Mouse (Mus musculus) ovary, adult 10 weeks (tissue): Measurements from ENCODE around the gene Pank1. TPM values are rescaled to one million over a fixed set of nuclear protein-coding genes. Genes with fewer than 3 reads are reported as not detected.

ENCODE experiments used
- polyA plus RNA-seq: library from polyadenylated mRNA; stranded (reverse); fragments of 350-450 nt; fragmentation: Illumina TruSeq; extraction: RNeasy Lipid Tissue Mini Kit (QIAGEN cat#74804); gene quantifications from one replicate; pipeline ENCODE4 v1.2.3, GENCODE M21; 2014

Gene Pank1
- 310 TPM for polyA plus RNA-seq

DNA sequence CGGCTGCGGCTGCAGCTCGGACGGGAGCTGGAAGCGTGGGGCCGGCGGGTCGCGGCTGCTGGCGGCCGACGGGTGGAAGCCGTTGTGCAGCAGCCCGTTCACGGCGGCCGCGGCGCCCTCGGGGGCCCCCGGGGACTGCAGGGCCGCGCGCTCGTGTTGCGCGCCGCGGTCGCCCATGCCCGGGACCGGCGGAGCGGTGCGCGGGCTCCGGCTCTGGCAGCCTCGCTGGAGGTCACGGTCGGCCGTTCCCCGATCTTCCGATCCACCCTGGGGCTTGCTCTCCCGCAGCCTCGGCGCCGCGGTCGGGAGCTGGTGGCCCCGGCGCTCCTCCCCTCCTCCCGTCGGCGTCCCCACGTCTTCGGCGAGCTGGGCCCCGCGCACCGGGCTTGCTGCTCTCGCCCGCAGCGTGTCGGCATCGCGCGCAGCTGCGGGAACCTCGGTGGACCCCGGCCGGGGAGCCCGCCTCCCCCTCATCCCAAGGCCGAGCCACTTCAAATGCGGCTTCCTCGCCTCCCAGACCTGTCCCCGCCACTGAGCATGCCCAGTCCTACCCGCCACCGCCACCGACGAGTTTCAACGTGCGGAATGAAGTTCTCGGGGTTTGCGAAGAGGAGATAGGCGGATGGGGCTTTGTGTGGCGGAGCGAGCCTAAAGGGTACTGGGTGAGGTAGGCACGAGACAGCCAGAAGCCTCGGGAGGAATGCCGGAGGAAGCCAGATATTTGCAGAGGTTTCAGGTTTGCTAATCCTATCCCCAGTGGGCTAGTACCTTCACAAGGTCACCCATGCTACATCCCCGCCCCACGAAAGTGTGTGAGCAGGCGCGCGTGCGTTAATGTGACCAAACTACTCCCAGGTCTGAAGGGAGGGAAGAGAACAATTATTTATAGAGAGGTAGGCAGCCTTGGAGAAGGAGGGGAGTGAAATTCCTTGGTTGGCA lies at the start of gene Pank1:
Gene Pank1, minus strand, starts transcription at position 853 of the 939 bp plus-strand sequence.

DNA sequence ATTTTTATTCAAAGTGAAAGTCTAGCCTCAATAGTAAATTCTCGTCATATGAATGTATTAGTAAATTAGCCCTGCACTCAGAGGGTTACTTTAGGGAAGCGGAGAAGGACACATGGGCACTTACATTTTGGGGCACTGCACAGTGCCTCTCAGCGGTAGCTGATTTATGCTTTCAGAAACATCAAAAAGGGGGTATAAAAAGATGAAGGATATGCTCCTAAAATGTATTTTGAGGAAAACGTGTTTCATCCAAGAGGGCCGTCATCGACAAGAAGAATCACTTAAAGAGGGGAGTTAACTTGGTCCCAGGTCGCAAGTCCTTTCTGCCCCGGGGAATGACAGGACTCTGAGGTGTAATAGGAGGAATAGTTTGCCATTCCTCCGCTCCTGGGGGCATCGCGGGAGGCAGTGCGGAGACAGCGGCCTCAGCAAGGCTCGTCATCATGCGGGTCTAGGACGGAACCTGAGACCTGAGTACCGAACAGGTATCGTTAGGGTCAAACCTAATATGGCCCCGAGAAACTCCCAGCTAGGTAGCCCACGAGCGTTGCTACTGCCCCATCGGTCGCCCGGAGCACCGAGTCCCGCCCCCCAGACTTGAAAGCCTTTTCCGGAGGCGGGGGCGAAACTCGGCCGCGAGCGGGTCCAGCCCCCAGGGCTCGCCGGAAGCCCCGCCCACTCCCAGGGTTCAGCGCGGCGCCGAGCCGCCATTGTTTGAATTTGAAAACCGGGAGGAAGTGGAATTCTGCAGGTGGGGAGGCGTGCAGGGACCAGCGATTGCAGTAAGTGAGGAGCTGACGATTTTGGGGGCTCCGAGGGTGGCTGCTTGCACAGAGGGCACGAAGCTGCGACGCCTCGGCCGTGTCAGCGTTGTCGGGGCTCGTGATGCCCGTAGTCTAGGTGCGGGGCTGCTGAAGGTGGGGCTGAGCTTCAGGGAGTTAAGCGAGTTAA lies 42.7 kb upstream of the Pank1 start, which contains the start of gene Kif20b:
Gene Kif20b, plus strand, starts transcription at position 710 of the 951 bp plus-strand sequence.

Other genes with a start within 250 kb of the Pank1 start
- 12.5 TPM for gene Ifit1bl2, start 238.7 kb downstream of the Pank1 start, polyA plus RNA-seq
- 12.6 TPM for gene Ifit1, start 238.6 kb downstream of the Pank1 start, polyA plus RNA-seq
- gene Slc16a12, start 132.2 kb downstream of the Pank1 start, polyA plus RNA-seq, result 1.4 TPM
- gene Kif20b, start 42.9 kb upstream of the Pank1 start, polyA plus RNA-seq, result 47.6 TPM